Comparison of ENCODE assay signal across 12 mouse cellular contexts in genomic region chr17:6017268-6017667, GRCm38 (mm10).
A peak's percentile ranks its signal among the peaks of the same experiment; 100 is the strongest.
DNase-seq lines count a peak whose midpoint lies in the region; ATAC-seq and TF ChIP-seq lines count a peak whose summit lies in the region.
"Had no signal": no experiment of that assay in that cellular context is flagged by ENCODE, and none has a peak within 500 bp of the region (broad histone marks: within the 10 kb centered on the region; RNA-seq: fewer than 3 reads in every experiment).

No protein-coding gene starts in this region.

- H3K36me3 ChIP-seq in kidney, adult 2 months (ENCODE audit: control insufficient read depth, insufficient read depth, low read length): no peaks in the 10 kb centered on the region
- H3K36me3 ChIP-seq: lung, embryonic 15.5 days had no signal

- no peaks in the 10 kb centered on the region for H3K27me3 ChIP-seq in cerebellum, adult 2 months (ENCODE audit: control insufficient read depth, insufficient read depth, low read length)
- H3K27me3 ChIP-seq in kidney, adult 2 months (replicated peaks; ENCODE audit: control insufficient read depth, insufficient read depth, low read length): no peaks in the 10 kb centered on the region
- H3K27me3 ChIP-seq: lung, embryonic 15.5 days had no signal

- no peak overlapping the region for H3K27ac ChIP-seq in cerebellum, adult 2 months (ENCODE audit: insufficient read depth, low read length)
- H3K27ac ChIP-seq in kidney, adult 2 months (ENCODE audit: insufficient read depth, low read depth, low read length): no peak overlapping the region
- H3K27ac ChIP-seq: lung, embryonic 15.5 days had no signal

- no peak for ATAC-seq in inflammation-experienced regulatory T-cells, adult 6 months

- TF ChIP-seq CTCF in cerebellum, adult 2 months (IDR thresholded peaks at IDR 0.05; ENCODE audit: borderline replicate concordance, insufficient read depth, low read depth, low read length): peak; percentile 35; the same call in 1 of the 2 replicates
- TF ChIP-seq CTCF in kidney, adult 2 months (conservative IDR thresholded peaks at IDR 0.05; ENCODE audit: insufficient read depth, insufficient read length, low read depth, low read length): peak; percentile 27; the same call in 1 of the 2 replicates

- H3K4me3 ChIP-seq in cerebellum, adult 2 months (replicated peaks; ENCODE audit: insufficient read depth, low read depth, low read length): no peak overlapping the region
- H3K4me3 ChIP-seq in kidney, adult 2 months (ENCODE audit: insufficient read depth, low read depth, low read length): no peak overlapping the region
- H3K4me3 ChIP-seq: lung, embryonic 15.5 days had no signal

- no peak for TF ChIP-seq POLR2A in cerebellum, adult 2 months (IDR thresholded peaks at IDR 0.05; ENCODE audit: borderline replicate concordance, insufficient read depth, low read length)
- TF ChIP-seq POLR2A in kidney, adult 2 months (IDR thresholded peaks at IDR 0.05; ENCODE audit: low read depth, low read length): no peak

- DNase-seq in cerebellum, adult 2 months: no peak
- no peak for DNase-seq in cerebellum, adult 9-11 months
- no peak for DNase-seq in kidney, adult 2 months
- no peak for DNase-seq in kidney, postnatal 14 days
- peak; percentile 62 for DNase-seq in 416B (ENCODE audit: low read depth)
- peak; percentile 54 for DNase-seq in lung, postnatal 10 days
- no peak for DNase-seq in urinary bladder, postnatal 14 days (ENCODE audit: low spot score)
- DNase-seq: embryo, embryonic 11 days; kidney, postnatal 10 days; thymus, postnatal 25 days had no signal

- H3K4me1 ChIP-seq in cerebellum, adult 2 months (ENCODE audit: control insufficient read depth, insufficient read depth, low read length): no peaks in the 10 kb centered on the region
- H3K4me1 ChIP-seq in kidney, adult 2 months (ENCODE audit: control insufficient read depth, insufficient read depth, low read length): no peaks in the 10 kb centered on the region; the same call in 1 of the 2 replicates

- 81% methylated on average over 12 of the region's 12 CpGs for WGBS in cerebellum, adult 2 months
- 78% methylated on average over 12 of the region's 12 CpGs for WGBS in kidney, adult 2 months

Comparison
In these comparisons a context has a peak if more than half of its experiments do, and no peak if none do; other contexts are left out.
1. DNase-seq: peak in 416B (single experiment) and lung, postnatal 10 days (single experiment); none in cerebellum, adult 2 months (0 of 2), cerebellum, adult 9-11 months (single experiment), kidney, adult 2 months (single experiment), kidney, postnatal 14 days (single experiment) and urinary bladder, postnatal 14 days (single experiment).